Mouse (Mus musculus): ENCODE results near the gene Gm20388. TPM values are rescaled to one million over a fixed set of nuclear protein-coding genes. Genes with fewer than 3 reads are reported as not detected.

Gm20388 gene
- polyA plus RNA-seq, 1 experiment from 2014 or later: not detected

DNA sequence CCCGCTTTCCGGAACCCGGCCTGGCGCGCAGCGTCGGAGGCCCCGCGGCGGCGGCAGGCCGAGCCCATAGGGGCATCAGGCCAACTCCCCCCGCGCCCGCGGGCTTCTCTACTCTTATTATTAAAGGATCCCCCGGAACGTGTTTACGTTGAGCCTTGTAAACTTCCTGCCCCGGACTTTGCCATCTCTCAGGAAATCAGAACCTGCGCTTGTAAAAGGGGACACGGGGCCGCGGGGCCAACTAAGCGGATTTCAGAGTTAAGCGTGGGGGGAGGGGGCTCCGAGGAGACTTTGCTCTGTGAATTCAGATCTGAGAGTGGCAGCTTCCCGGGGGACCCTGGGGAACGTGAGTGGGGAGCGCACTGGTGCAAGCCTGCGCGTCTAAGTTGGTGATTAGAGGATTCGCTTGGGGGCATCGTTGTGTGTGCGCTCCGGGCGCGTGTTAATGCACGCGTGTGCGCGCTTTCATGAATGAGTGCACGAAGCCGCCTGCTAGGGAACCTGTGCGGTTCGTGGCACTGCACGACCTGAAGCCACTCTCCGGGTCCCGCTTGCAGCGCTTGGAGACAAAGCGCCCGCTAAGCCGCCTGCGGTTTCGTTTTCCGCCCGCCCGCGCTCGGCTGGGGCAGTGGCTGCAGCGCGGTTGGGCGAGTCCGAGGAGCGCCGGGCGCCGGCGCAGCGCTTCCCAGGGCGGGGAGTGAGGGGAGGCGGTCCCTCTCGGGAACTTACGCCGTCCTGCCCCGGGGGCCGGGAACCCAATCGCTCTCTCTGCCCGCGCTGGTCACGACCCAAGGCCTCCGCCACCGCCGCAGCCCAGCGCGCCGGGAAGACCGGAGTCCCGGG is 1172.7 kb downstream of the Gm20388 start:
- Histone ChIP-seq H3K9me3 (no peaks in the 10 kb centered on the region), H3K4me2 (replicated peaks) (peak overlapping the region; percentile 65), H3K4me3 (peak overlapping the region; percentile 41), H3K27me3 (peaks cover 100% of the 10 kb centered on the region), H3K4me1 (peaks cover 29% of the 10 kb centered on the region), H3K36me3 (no peaks in the 10 kb centered on the region), H3K27ac (replicated peaks) (no peak overlapping the region), H3K9ac (replicated peaks) (peak overlapping the region; percentile 6; the same call in 1 of the 2 replicates)
- no peak for ATAC-seq (replicated peaks)
- WGBS: under 1% methylated on average over 85 of the region's 89 CpGs

DNA sequence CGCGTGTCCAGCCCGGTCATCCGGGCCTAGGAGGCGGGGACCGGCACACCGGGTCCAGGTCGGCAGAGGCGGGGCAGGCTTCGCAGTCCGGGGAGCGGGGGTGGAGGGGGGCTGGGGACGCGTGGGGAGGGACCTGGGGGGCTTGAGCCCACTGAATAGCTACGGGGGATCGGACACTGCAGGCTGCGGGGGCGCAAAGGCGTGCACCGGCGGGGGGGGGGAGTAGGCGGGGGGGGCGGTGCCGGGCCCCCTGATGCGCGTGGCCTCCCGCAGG is 1173.2 kb downstream of the Gm20388 start:
- H3K4me1 ChIP-seq: peaks cover 29% of the 10 kb centered on the region
- WGBS: 0% methylated on average over 21 of the region's 27 CpGs
- H3K36me3 ChIP-seq: no peaks in the 10 kb centered on the region
- H3K4me3 ChIP-seq: peak overlapping the region; percentile 41
- H3K27ac ChIP-seq (replicated peaks): no peak overlapping the region
- peak overlapping the region; percentile 22; the same call in 1 of the 2 replicates for H3K9ac ChIP-seq (replicated peaks)
- no peak for ATAC-seq (replicated peaks)
- H3K9me3 ChIP-seq: no peaks in the 10 kb centered on the region
- H3K4me2 ChIP-seq (replicated peaks): peak overlapping the region; percentile 65
- H3K27me3 ChIP-seq: peaks cover 98% of the 10 kb centered on the region

DNA sequence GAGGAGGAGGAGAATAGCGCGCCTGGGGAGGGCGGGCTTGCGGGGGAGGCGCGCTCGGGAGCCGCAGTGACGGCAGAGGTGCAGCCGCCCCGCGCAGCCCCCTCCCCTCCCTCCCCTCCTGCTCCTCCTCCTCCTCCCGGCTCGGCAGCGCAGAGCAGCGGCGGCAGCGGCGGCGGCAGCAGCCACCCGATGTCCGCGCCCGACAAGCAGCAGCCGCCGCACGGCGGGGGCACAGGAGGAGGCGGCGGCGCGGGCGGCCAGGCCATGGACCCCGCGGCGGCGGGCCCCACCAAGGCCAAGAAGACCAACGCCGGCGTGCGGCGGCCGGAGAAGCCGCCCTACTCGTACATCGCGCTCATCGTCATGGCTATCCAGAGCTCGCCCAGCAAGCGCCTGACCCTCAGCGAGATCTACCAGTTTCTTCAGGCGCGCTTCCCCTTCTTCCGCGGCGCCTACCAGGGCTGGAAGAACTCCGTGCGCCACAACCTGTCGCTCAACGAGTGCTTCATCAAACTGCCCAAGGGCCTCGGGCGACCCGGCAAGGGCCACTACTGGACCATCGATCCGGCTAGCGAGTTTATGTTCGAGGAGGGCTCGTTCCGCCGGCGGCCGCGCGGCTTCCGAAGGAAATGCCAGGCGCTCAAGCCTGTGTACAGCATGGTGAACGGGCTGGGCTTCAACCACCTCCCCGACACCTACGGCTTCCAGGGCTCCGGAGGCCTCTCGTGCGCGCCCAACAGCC is 1173.7 kb downstream of the Gm20388 start, which contains the start of gene Foxf1:
Foxf1 (plus strand) TSS at position 177 of the 742 bp plus-strand sequence.
- Histone ChIP-seq H3K9me3 (no peaks in the 10 kb centered on the region), H3K27me3 (peaks cover 98% of the 10 kb centered on the region), H3K9ac (replicated peaks) (peak within 1 kb of the TSS; percentile 22; the same call in 1 of the 2 replicates), H3K4me3 (peak within 1 kb of the TSS; percentile 41), H3K4me2 (replicated peaks) (peak within 1 kb of the TSS; percentile 65), H3K27ac (replicated peaks) (no peak within 1 kb of the TSS), H3K36me3 (no peaks in the 10 kb centered on the region), H3K4me1 (peaks cover 29% of the 10 kb centered on the region)
- WGBS: under 1% methylated on average over 67 of the region's 83 CpGs
- no peak for ATAC-seq (replicated peaks)

DNA sequence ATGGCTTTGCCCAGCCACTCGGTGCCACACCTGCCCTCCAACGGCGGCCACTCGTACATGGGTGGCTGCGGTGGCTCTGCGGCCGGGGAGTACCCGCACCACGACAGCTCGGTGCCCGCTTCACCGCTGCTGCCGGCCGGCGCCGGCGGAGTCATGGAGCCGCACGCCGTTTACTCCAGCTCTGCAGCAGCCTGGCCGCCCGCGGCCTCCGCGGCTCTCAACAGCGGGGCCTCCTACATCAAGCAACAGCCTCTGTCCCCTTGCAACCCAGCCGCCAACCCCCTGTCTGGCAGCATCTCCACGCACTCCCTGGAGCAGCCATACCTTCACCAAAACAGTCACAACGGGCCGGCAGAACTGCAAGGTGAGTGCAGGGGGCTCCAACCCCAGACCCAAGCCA is 1174.4 kb downstream of the Gm20388 start:
- Histone ChIP-seq H3K27ac (replicated peaks) (no peak overlapping the region), H3K9me3 (no peaks in the 10 kb centered on the region), H3K4me1 (peaks cover 29% of the 10 kb centered on the region), H3K4me3 (peak overlapping the region; percentile 41; the same call in 1 of the 2 replicates), H3K36me3 (no peaks in the 10 kb centered on the region), H3K27me3 (peaks cover 98% of the 10 kb centered on the region), H3K9ac (replicated peaks) (no peak overlapping the region), H3K4me2 (replicated peaks) (peak overlapping the region; percentile 65)
- no peak for ATAC-seq (replicated peaks)
- WGBS: 1% methylated on average over 30 of the region's 30 CpGs

DNA sequence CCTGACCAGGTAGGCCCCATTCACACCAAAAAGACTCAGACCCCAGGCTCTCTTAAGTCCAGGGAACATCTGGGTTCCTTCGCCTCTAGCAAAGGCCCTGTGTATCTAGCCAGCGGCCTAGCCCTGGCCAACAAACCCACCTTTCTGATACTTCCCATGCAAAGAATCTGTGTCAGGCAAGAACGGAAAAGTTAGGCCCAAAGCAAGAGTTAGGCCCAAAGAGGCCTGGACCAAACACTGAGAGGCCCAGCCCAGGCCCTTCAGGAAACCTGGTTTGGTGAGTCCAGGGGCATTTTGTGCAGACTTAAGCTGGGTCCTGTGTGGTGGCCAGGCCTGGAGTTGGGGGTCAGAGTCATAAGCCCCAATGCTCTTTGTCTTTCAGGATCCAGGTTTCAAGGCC is 1174.9 kb downstream of the Gm20388 start:
- H3K9me3 ChIP-seq: no peaks in the 10 kb centered on the region
- H3K4me2 ChIP-seq (replicated peaks): no peak overlapping the region
- H3K27me3 ChIP-seq: peaks cover 98% of the 10 kb centered on the region
- H3K36me3 ChIP-seq: no peaks in the 10 kb centered on the region
- H3K4me3 ChIP-seq: no peak overlapping the region
- H3K4me1 ChIP-seq: peaks cover 29% of the 10 kb centered on the region
- no peak overlapping the region for H3K27ac ChIP-seq (replicated peaks)
- ATAC-seq (replicated peaks): no peak
- H3K9ac ChIP-seq (replicated peaks): no peak overlapping the region
- 20% methylated on average over 3 of the region's 3 CpGs for WGBS

DNA sequence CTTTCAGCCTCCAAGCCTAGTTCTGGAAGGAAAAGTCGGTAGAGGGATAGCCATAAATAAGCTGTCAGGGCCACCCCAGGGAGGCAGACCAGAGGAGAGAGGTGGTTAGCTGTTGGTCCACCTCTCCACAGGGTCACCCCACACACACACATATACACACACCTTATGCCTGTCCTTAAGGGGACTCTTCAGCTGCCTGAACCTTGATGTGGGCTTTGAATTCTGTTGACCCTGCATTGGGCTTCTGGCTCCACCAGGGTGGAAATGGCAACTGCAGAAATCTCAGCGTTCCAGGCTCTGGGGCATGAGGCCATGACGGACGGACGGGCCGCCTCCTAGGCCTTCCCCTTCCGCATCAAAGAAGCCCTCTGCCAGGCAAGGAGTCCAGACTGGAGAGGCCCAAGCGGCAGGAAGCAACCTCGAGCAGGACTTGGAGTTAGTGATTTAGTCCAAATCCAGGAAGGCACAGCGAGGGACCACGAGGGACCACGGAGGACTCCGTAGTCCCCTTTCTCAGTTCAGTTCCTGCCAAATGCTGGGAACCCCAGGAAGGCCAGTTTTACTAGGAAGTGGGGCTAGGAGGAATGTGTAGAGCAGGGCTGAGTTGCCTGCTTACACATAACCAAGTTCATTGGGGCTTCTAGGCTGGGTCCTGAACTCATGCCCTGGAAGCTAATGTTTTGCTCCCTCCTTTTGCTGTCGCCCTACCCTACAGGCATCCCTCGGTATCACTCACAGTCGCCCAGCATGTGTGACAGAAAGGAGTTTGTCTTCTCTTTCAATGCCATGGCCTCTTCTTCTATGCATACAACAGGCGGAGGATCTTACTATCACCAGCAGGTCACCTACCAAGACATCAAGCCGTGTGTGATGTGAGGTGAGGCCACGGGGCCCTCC is 1175.6 kb downstream of the Gm20388 start:
- H3K4me3 ChIP-seq: no peak overlapping the region
- no peaks in the 10 kb centered on the region for H3K9me3 ChIP-seq
- no peak overlapping the region for H3K9ac ChIP-seq (replicated peaks)
- H3K27me3 ChIP-seq: peaks cover 98% of the 10 kb centered on the region
- no peak overlapping the region for H3K27ac ChIP-seq (replicated peaks)
- no peak overlapping the region for H3K4me2 ChIP-seq (replicated peaks)
- ATAC-seq (replicated peaks): no peak
- WGBS: 7% methylated on average over 19 of the region's 19 CpGs
- H3K36me3 ChIP-seq: no peaks in the 10 kb centered on the region
- peaks cover 29% of the 10 kb centered on the region for H3K4me1 ChIP-seq

DNA sequence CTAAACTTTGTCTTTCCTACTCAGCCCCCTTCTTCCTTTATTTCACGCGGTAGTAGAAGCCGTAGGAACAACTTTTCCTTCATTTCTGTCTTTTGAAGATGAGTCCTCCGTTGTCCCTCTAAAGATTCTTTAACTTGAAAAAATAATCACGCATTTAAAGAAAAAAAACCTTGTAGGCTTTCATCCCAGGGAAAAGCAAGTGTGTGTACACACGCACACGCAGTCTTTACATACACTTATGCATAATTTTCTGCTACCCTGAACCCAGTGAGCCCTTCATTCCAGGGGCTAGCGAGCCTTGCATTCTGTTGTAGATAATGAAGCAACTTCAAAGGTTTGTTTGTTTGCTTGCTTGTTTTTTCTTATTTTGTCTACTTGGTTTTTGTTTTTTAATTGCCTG is 1177.6 kb downstream of the Gm20388 start:
- Histone ChIP-seq H3K4me3 (no peak overlapping the region), H3K27me3 (peaks cover 98% of the 10 kb centered on the region), H3K9ac (replicated peaks) (no peak overlapping the region), H3K9me3 (no peaks in the 10 kb centered on the region), H3K4me2 (replicated peaks) (no peak overlapping the region), H3K27ac (replicated peaks) (no peak overlapping the region), H3K4me1 (peaks cover 20% of the 10 kb centered on the region), H3K36me3 (no peaks in the 10 kb centered on the region)
- 1% methylated on average over 8 of the region's 8 CpGs for WGBS
- ATAC-seq (replicated peaks): no peak

DNA sequence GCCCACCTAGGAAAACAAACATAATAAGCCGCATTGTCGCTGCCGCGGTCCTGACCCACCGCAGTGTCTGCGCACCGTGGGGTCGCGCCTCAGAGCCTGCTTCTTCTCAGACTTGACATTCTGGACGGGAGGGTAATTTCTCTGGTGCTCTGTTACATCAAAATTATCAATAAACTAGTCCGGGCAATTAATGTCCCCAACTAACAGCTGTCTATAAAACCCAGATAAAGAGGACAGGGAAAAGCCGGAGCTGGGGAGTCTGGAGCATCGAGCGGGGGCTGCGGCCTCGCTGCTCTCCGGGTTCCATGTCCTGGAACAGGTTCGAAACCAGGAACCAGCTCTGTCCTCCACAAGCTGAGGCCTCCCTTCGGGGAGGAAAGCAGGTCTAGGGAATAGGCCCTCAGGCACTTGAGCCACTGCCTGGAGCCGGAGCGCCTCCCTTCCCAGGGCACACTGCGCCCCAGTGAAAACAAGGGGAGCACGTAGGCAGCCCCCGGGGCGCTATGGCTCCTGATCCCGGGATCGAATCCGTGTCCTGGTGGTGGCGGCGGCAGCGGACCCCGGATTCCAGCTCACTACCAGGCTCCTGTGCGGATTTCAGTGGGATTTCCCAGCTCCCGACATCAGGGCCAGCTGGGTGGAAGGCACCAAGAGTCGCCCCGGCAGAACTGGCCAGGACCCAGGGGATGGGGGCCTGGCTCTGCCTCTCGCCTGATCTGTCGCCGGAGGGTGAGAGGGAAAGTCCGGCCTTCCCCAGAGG is 1178.4 kb downstream of the Gm20388 start:
- 2% methylated on average over 40 of the region's 40 CpGs for WGBS
- Histone ChIP-seq H3K4me3 (no peak overlapping the region), H3K4me2 (replicated peaks) (no peak overlapping the region), H3K4me1 (peaks cover 13% of the 10 kb centered on the region), H3K36me3 (no peaks in the 10 kb centered on the region), H3K27me3 (peaks cover 97% of the 10 kb centered on the region), H3K9ac (replicated peaks) (no peak overlapping the region), H3K27ac (replicated peaks) (no peak overlapping the region), H3K9me3 (no peaks in the 10 kb centered on the region)
- ATAC-seq (replicated peaks): no peak

DNA sequence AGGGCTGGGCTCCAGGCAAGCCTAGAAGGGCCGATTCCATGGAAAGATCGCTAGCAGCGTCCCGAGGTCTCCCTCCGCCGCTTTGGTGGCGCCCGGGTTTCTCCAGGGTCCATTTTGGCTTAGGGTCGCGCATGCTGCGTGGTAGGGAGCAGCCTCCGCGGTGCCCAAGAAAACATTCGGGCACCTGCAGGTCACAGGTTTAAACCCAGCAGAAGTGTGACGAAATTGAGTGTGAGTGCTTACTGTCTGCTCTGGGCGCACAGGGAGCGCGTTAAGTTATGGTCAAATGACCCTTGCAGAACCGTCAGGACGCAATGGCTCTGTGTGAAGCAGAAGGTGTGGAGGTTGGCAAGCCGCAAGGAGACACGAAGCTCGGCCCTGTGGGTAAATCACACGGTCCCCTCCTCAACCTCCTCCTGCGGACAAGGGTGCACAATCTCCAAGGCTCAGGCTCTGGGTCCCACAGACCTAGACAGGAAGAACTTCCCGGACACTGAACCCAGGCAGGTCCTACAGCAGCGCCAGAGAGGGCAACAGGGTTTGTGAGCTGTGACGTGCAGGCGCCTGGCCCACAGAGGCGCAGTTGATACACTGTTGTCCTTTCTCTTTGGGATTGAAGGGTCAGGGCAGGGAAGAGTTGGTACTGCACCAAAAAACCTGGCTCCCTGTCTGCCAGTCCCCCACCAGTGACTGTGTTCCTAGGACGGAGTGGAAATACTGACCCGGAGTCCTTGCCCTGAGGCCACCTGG is 1179.2 kb downstream of the Gm20388 start:
- H3K4me1 ChIP-seq: peaks cover 5% of the 10 kb centered on the region
- H3K9me3 ChIP-seq: no peaks in the 10 kb centered on the region
- WGBS: 1% methylated on average over 32 of the region's 32 CpGs
- no peak overlapping the region for H3K4me2 ChIP-seq (replicated peaks)
- H3K27ac ChIP-seq (replicated peaks): no peak overlapping the region
- H3K4me3 ChIP-seq: no peak overlapping the region
- no peak for ATAC-seq (replicated peaks)
- H3K27me3 ChIP-seq: peaks cover 90% of the 10 kb centered on the region
- H3K36me3 ChIP-seq: no peaks in the 10 kb centered on the region
- no peak overlapping the region for H3K9ac ChIP-seq (replicated peaks)

DNA sequence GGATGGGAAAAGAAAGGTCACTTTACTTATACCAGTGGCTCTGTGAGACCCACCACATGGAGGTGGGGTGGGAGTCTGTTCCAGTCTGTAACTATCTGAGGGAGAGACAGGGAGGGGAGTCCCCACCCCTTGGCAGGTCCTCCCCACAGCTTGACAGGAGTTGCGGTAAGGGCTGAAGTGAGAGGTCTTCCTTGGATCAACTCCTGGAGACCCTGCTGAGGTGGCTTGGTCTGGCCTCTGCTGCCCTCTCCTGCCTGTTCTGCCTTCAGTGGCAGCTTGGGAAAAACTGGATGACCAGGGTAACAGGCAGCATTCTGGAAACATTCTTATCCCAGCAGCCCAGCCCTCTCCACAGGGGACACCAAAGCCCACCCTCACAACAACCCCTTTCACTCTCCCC is 1180.1 kb downstream of the Gm20388 start:
- no peak for ATAC-seq (replicated peaks)
- Histone ChIP-seq H3K36me3 (no peaks in the 10 kb centered on the region), H3K9ac (replicated peaks) (no peak overlapping the region), H3K27me3 (peaks cover 80% of the 10 kb centered on the region), H3K9me3 (no peaks in the 10 kb centered on the region), H3K4me2 (replicated peaks) (no peak overlapping the region), H3K4me1 (no peaks in the 10 kb centered on the region), H3K4me3 (no peak overlapping the region), H3K27ac (replicated peaks) (no peak overlapping the region)
- WGBS: 0% methylated on average over 1 of the region's 1 CpGs

DNA sequence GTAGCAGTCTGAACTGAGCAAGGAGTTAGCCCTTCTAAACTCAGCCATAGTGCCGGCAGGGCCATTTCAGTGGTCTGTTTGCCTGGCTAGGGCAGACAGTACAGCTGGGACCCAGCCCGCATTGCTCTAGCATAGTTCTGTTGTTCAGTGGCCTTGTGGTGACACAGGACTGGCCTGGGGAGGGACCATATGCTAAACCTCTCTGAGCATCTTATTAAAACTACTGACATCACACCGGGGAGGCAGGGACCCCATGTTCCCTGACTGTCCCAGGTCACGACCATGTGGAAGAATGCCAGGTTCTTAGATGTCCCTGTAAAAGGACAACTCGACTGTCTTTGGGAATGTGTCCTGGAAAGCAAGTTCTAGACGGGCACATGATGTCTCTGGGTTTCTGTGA is 1181.5 kb downstream of the Gm20388 start:
- peak; percentile 44; the same call in 1 of the 2 replicates for ATAC-seq (replicated peaks)
- Histone ChIP-seq H3K27ac (replicated peaks) (no peak overlapping the region), H3K4me2 (replicated peaks) (no peak overlapping the region), H3K9me3 (no peaks in the 10 kb centered on the region), H3K36me3 (peaks cover 2% of the 10 kb centered on the region; the same call in 1 of the 2 replicates), H3K4me1 (no peaks in the 10 kb centered on the region), H3K27me3 (peaks cover 66% of the 10 kb centered on the region), H3K9ac (replicated peaks) (no peak overlapping the region), H3K4me3 (no peak overlapping the region)
- 30% methylated on average over 6 of the region's 6 CpGs for WGBS

Measured in forebrain, embryonic 15.5 days (tissue).